Mouse (Mus musculus) embryonic facial prominence, embryonic 15.5 days (tissue): ENCODE measurements around the gene Henmt1. TPM values are rescaled to one million over a fixed set of nuclear protein-coding genes. Genes with fewer than 3 reads are reported as not detected.

Source experiments
- ATAC-seq: fragments of 200-750 bp; cut with Nextera tagmentation; 2 replicates; pipeline ENCODE4 v1.8.0; 2017; ENCODE audit warnings: low read depth, moderate TSS enrichment; ENCODE audit not compliant: insufficient number of reproducible peaks, low FRiP score, low TSS enrichment
- H3K27ac ChIP-seq: fragments of 300-500 bp; sonication (generic); replicated peaks from 2 replicates; pipeline ENCODE4 v1.5.1; 2015; ENCODE audit warnings: mild to moderate bottlenecking, inconsistent platforms
- H3K27me3 ChIP-seq: fragments of 300-500 bp; sonication (generic); 2 replicates; pipeline ENCODE4 v1.6.1; 2015; ENCODE audit warnings: inconsistent platforms
- H3K36me3 ChIP-seq: fragments of 300-500 bp; sonication (generic); 2 replicates; pipeline ENCODE4 v1.6.1; 2015; ENCODE audit warnings: mild to moderate bottlenecking, inconsistent platforms
- H3K4me1 ChIP-seq: fragments of 300-500 bp; sonication (generic); 2 replicates; pipeline ENCODE4 v1.6.1; 2015; ENCODE audit warnings: inconsistent platforms
- H3K4me2 ChIP-seq: fragments of 300-500 bp; sonication (generic); replicated peaks from 2 replicates; pipeline ENCODE4 v1.6.1; 2015; ENCODE audit warnings: mild to moderate bottlenecking, inconsistent platforms
- H3K4me3 ChIP-seq: fragments of 300-500 bp; sonication (generic); replicated peaks from 2 replicates; pipeline ENCODE4 v1.5.1; 2015; ENCODE audit warnings: mild to moderate bottlenecking, inconsistent platforms
- H3K9ac ChIP-seq: fragments of 300-500 bp; sonication (generic); 2 replicates; pipeline ENCODE4 v1.6.1; 2015; ENCODE audit warnings: inconsistent platforms
- H3K9me3 ChIP-seq: fragments of 300-500 bp; sonication (generic); replicated peaks from 2 replicates; pipeline ENCODE4 v1.6.1; 2016; ENCODE audit warnings: inconsistent platforms
- WGBS: fragments of 180-500 bp; shearing (Covaris S2); methylation state at CpG from one replicate; pipeline ENCODE4 v1.1.7; 2015; 5-methylcytosine and 5-hydroxymethylcytosine counted together
- polyA plus RNA-seq: library from polyadenylated mRNA; unstranded; fragments of >200 nt; fragmentation: Nextera tagmentation; extraction: Ambion mirVana; gene quantifications from 2 replicates; pipeline ENCODE4 v1.2.1, GENCODE M21; 2015

Henmt1 gene
- polyA plus RNA-seq, 1 experiment from 2014 or later = 0.80 TPM

DNA sequence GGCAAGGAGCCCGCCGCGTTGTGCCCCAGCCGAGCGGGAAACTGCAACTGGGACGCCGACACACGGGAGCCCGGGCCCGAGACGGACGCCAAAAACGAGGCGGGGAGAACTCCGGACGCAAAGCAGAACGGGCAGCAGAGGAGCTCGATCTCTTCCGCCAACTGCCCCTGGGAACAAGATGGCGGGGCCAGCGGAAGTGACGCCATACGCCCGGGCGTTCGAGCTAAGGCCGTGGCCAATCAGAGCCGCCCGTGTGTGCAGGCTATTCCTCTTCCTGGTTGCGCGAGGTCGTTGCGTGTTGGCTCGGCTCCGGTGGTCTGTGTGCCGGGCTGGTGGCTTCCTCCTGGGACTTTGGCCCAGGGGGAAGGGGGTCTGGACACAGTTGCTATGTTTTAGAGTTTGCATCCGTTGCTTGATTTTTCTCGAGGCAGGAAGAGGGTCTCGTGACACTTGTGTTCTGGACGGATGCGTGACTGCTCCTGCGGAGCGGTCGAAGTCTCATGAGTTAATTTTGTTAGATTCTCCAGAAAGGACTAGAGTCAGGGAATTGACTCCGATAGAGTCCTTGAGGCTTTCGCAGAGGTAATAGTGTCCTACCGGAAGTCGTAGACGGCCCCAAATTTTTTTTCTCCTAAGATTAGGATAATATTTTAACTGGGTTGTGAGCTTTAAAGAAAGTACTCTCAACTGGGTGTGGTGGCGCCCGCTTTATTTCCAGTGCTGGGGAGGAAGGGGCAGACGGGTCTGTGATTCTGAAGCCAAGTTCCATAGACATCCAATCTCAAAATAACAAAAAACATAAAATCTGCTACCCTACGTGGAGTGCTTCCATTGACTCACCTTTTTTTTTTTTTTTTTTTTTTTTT is 27.9 kb upstream of the Henmt1 start, which contains the start of gene Prpf38b:
Prpf38b (minus strand) TSS at position 180 of the 866 bp plus-strand sequence.
- H3K27me3 ChIP-seq = no peaks in the 10 kb centered on the region
- H3K27ac ChIP-seq = peak within 1 kb of the TSS; percentile 100
- ATAC-seq = peak; percentile 98
- peak within 1 kb of the TSS; percentile 96 for H3K9ac ChIP-seq
- H3K4me2 ChIP-seq = peak within 1 kb of the TSS; percentile 90
- peaks cover 16% of the 10 kb centered on the region for H3K4me1 ChIP-seq
- H3K9me3 ChIP-seq = no peaks in the 10 kb centered on the region
- peak within 1 kb of the TSS; percentile 95 for H3K4me3 ChIP-seq
- WGBS = under 1% methylated on average over 53 of the region's 53 CpGs
- peaks cover 5% of the 10 kb centered on the region; the same call in 1 of the 2 replicates for H3K36me3 ChIP-seq

DNA sequence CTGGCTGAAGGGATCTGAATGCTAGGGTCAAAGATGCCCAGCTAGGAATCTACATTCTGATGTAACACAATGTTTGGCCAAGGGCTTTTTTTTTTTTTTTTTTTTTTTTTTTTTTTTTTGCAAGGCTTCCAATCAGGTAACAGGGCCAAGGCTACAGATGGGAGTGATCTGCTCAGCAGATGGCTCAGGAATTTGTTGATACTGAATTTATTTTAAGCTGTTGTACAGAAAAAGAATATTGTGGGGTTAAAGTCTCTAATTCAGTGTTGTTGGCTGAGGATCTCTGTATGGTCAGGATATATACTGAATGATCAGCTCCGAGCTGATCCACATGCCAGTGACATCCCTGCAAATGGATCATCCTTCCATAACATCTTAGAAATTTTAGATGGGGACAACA is 23.7 kb upstream of the Henmt1 start:
- Histone ChIP-seq H3K36me3 (no peaks in the 10 kb centered on the region), H3K27me3 (no peaks in the 10 kb centered on the region), H3K9me3 (no peaks in the 10 kb centered on the region), H3K4me1 (no peaks in the 10 kb centered on the region; the same call in 1 of the 2 replicates), H3K4me3 (no peak overlapping the region), H3K4me2 (no peak overlapping the region), H3K9ac (no peak overlapping the region), H3K27ac (no peak overlapping the region)
- ATAC-seq = no peak
- WGBS = 59% methylated on average over 1 of the region's 1 CpGs

DNA sequence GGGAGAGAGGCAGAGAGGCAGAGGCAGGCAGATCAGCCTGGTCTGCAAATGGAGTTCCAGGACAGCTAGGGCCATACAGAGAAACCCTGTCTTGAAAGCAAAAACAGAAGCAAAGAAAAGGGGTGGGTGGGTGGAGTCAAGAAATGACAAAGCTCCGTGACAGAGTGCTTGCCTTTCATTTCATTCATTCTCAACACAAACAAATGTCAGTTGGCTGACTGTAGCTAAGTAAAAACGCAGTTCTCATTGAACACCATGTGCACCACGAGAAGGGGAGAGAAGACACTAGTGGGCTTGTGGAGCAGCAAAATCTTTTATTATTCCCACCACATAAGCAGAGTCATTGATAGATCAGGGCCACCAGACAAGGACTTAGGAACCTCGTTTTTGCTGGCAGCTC is 22.8 kb upstream of the Henmt1 start:
- H3K36me3 ChIP-seq = no peaks in the 10 kb centered on the region
- WGBS = 33% methylated on average over 4 of the region's 4 CpGs
- no peak for ATAC-seq
- H3K4me3 ChIP-seq = no peak overlapping the region
- no peak overlapping the region for H3K4me2 ChIP-seq
- H3K27me3 ChIP-seq = no peaks in the 10 kb centered on the region
- H3K9ac ChIP-seq = no peak overlapping the region
- no peak overlapping the region for H3K27ac ChIP-seq
- no peaks in the 10 kb centered on the region for H3K9me3 ChIP-seq
- H3K4me1 ChIP-seq = no peaks in the 10 kb centered on the region; the same call in 1 of the 2 replicates

DNA sequence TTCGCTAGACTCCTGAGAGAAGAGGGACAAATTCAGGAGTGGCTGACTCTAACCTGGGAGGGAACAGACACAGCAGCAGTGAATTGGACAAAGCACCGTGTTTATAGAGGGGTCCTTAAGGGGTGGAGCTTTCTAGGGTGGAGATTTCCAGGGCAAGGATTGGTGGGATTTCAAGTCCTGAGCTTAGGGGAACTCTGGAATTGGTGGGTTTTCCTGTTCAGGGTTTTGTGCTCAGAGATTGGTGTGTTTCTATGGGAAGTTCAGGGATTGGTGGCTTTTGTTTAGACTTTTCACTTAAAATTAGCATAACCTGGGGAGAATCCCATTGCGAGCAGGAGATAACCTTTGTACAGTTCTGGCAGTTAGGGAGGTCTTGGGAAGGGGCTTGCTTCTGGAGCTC is 21.7 kb upstream of the Henmt1 start:
- Histone ChIP-seq H3K4me2 (no peak overlapping the region), H3K9ac (no peak overlapping the region), H3K4me1 (no peaks in the 10 kb centered on the region), H3K36me3 (no peaks in the 10 kb centered on the region), H3K4me3 (no peak overlapping the region), H3K27ac (no peak overlapping the region), H3K9me3 (no peaks in the 10 kb centered on the region), H3K27me3 (no peaks in the 10 kb centered on the region)
- WGBS = 65% methylated on average over 3 of the region's 3 CpGs
- no peak for ATAC-seq

DNA sequence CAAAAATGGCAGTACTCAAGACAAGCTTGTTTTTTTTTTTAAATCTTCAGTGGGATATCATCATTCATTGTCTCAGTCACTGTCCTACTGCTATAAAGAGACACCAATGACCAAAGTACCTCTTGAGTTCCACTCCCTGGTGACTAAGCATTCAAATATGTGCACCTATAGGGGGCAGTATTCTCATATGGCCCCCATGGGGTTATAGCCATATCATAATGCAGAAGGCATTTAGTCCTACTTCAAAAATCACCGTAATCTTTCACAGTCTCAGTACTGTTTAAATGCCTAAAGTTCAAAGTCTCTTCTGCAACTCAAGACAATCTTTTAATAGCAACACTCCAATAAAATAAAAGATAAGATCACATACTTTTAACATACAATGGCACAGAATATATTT is 20.8 kb upstream of the Henmt1 start:
- 90% methylated on average over 1 of the region's 1 CpGs for WGBS
- Histone ChIP-seq H3K4me2 (no peak overlapping the region), H3K27me3 (no peaks in the 10 kb centered on the region)

DNA sequence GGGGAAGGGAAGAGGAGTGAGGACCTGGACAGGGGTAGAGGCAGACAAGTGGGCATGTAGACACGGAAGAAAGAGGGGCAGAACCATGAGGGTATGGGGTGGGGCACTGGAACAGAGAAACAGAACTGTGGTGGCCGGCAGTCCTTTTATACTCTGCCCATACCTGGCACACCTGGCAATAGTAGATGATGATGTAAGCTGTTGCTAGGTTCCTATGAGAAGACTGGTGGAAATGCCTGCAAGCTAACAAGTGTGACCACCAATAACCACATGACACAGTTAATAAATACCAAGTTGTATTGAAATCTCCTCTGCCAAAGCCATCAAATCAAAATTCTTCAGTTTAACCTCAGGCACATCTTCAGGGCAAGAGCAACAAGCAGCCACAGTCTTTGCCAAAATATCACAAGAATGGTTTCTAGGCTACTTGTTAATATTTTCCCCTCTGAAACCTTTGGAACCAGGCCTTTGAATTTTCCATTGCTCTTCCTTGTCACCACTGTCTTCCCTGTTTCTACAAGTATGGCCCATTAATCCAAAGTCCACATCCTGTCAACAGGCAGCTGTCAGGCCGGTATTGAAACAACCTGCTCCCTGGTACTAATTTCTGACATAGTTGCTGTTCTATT is 19.1 kb upstream of the Henmt1 start:
- H3K27me3 ChIP-seq = no peaks in the 10 kb centered on the region
- no peak overlapping the region for H3K27ac ChIP-seq
- H3K4me3 ChIP-seq = no peak overlapping the region
- 89% methylated on average over 3 of the region's 3 CpGs for WGBS
- H3K9me3 ChIP-seq = no peaks in the 10 kb centered on the region
- no peaks in the 10 kb centered on the region for H3K36me3 ChIP-seq
- H3K4me1 ChIP-seq = no peaks in the 10 kb centered on the region
- ATAC-seq = no peak
- H3K4me2 ChIP-seq = no peak overlapping the region
- H3K9ac ChIP-seq = no peak overlapping the region

More for the DNA sequence above, 20.8 kb upstream of the Henmt1 start:
- ATAC-seq = no peak
- H3K4me1 ChIP-seq = no peaks in the 10 kb centered on the region
- no peaks in the 10 kb centered on the region for H3K36me3 ChIP-seq
- no peaks in the 10 kb centered on the region for H3K9me3 ChIP-seq
- no peak overlapping the region for H3K9ac ChIP-seq
- no peak overlapping the region for H3K4me3 ChIP-seq
- H3K27ac ChIP-seq = no peak overlapping the region

DNA sequence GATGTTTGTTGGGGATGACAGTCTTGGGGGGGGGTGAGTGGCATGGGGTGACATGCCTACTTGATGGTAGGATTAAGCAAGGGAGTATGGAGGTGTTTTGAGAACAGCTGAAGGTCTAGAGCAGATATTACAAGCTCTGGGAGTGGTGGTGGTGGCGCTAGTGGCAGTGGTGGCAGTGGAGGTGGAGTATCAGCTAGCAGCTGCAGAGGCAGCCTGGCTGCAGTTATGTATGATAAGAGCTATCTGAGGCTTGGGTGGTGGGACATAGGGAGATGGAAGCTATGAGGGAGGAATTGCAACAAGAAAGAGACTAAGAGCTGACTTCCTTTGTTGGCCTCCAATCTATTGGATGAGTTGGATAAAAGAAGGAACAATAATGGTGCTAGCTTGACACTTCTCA is 17.9 kb upstream of the Henmt1 start:
- Histone ChIP-seq H3K4me1 (no peaks in the 10 kb centered on the region), H3K9me3 (no peaks in the 10 kb centered on the region), H3K36me3 (no peaks in the 10 kb centered on the region), H3K27me3 (no peaks in the 10 kb centered on the region), H3K27ac (no peak overlapping the region), H3K9ac (no peak overlapping the region), H3K4me2 (no peak overlapping the region), H3K4me3 (no peak overlapping the region)
- no peak for ATAC-seq
- 86% methylated on average over 1 of the region's 1 CpGs for WGBS

DNA sequence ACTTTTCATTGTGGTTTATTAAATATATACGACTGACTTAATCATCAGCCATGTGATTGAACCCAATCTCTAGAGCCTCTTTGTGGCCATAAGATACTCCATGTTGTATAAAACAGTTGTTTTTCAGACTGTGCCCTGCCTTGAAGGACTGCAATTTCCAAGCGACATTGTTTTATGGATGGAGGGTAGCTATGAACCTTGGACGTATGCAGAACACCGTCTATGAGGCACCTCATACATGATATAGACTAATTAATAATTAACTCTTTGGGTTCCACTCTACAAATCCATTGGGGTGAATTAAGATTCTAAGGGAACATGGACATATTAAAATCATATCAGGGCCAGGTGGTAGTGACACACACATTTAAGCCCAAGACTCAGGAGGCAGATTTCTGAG is 14.0 kb upstream of the Henmt1 start:
- no peak overlapping the region for H3K4me2 ChIP-seq
- H3K27me3 ChIP-seq = no peaks in the 10 kb centered on the region
- H3K36me3 ChIP-seq = no peaks in the 10 kb centered on the region
- no peaks in the 10 kb centered on the region for H3K9me3 ChIP-seq
- no peak for ATAC-seq
- H3K27ac ChIP-seq = no peak overlapping the region
- H3K4me3 ChIP-seq = no peak overlapping the region
- no peaks in the 10 kb centered on the region for H3K4me1 ChIP-seq
- 87% methylated on average over 4 of the region's 4 CpGs for WGBS
- H3K9ac ChIP-seq = no peak overlapping the region

DNA sequence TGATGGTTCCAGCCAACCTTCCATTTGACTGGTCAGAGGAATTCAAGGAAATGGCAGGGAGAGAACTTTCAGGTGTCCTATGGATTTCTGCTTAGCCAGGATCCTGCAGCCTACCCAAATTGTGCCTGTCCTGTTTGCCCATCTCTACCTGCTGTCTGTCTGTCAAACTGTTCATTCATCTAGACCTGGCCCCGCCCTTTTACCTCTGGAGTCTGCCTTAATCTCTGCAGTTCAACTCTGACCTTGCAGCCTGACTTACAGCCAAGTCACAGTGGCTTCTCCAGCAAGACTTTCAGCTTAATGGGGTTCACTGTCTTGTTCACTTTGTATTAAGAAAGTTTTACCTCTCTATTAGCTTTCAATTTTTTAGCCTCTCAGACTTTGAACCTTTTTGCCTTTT is 13.4 kb upstream of the Henmt1 start:
- 85% methylated on average over 1 of the region's 1 CpGs for WGBS
- H3K9me3 ChIP-seq = no peaks in the 10 kb centered on the region
- no peak for ATAC-seq

DNA sequence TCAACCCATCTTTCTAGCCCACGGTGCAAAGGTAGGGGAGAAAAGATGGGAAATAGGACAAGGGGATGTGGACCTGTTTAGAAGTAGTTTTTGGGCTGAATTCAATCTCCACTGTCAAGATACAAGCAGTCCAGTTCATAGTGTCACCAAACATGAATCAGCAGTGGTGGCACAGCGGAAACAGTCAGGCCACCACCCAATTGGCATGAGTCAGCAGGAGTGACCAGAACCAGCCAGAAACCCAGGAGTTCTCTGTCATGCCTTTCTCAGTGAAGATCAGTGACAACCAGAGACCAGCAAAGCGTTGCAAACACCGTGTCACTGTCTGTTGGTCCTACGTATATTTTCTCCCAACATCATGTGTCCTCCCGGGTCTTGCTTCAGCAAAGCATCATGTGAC is 6.1 kb upstream of the Henmt1 start:
- 96% methylated on average over 6 of the region's 6 CpGs for WGBS
- Histone ChIP-seq H3K4me2 (no peak overlapping the region), H3K9ac (no peak overlapping the region), H3K36me3 (no peaks in the 10 kb centered on the region), H3K27me3 (no peaks in the 10 kb centered on the region), H3K4me1 (no peaks in the 10 kb centered on the region), H3K4me3 (no peak overlapping the region), H3K27ac (no peak overlapping the region), H3K9me3 (no peaks in the 10 kb centered on the region)
- no peak for ATAC-seq

More for the DNA sequence above, 13.4 kb upstream of the Henmt1 start:
- Histone ChIP-seq H3K36me3 (no peaks in the 10 kb centered on the region), H3K4me3 (no peak overlapping the region), H3K27me3 (no peaks in the 10 kb centered on the region), H3K27ac (no peak overlapping the region), H3K9ac (no peak overlapping the region), H3K4me2 (no peak overlapping the region), H3K4me1 (no peaks in the 10 kb centered on the region)

DNA sequence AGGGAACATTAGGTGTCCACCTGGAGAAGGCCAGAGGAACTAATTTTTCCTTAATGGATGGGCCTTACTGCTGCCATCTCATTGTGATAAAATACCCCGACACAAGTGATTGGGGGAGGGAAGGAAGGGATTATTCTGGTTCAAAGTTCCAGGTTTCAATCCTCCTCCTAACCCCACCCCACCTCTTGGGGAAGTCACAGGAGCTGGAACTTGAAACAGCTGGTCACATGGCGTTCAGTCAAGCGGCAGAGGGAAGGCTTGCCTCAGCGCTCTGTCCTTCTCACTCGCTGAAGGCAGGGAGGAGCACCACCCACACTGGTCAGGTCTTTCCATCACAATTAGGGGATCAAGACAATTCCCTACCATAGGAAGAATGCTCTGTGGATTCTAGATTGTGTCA is 982 bp upstream of the Henmt1 start:
- Histone ChIP-seq H3K4me3 (no peak overlapping the region), H3K4me1 (no peaks in the 10 kb centered on the region; the same call in 1 of the 2 replicates), H3K9ac (no peak overlapping the region), H3K9me3 (no peaks in the 10 kb centered on the region), H3K36me3 (no peaks in the 10 kb centered on the region), H3K27me3 (no peaks in the 10 kb centered on the region), H3K27ac (no peak overlapping the region), H3K4me2 (no peak overlapping the region)
- WGBS = 92% methylated on average over 5 of the region's 5 CpGs
- ATAC-seq = no peak
